Mouse (Mus musculus): Measurements from ENCODE around the gene Clrn2. TPM values are rescaled to one million over a fixed set of nuclear protein-coding genes. Genes with fewer than 3 reads are reported as not detected.
A peak's percentile ranks its signal among the peaks of the same experiment; 100 is the strongest.

The Clrn2 gene
- polyA plus RNA-seq, 1 experiment from 2014 or later = not detected

- ATAC-seq (replicated peaks; ENCODE audit: low FRiP score) (peak; percentile 97), DNase-seq (ENCODE audit: low spot score) (peak; percentile 99)
- H3K4me3 ChIP-seq (ENCODE audit: low read depth, low read length) = peak within 1 kb of the TSS; percentile 68
- peak within 1 kb of the TSS; percentile 75 for H3K4me2 ChIP-seq (ENCODE audit: low read depth, low read length, severe bottlenecking)
- 0 out of 2 replicates have a peak, but pooled peaks cover 4% of the 10 kb centered on the region for H3K4me1 ChIP-seq (replicated peaks; ENCODE audit: control insufficient read depth, insufficient read depth, low read length)
- no peaks in the 10 kb centered on the region for H3K36me3 ChIP-seq (ENCODE audit: control insufficient read depth, insufficient read depth, low read length)
- WGBS = under 1% methylated on average over 78 of the region's 78 CpGs
- H3K9me3 ChIP-seq (ENCODE audit: control insufficient read depth, low read length) = no peaks in the 10 kb centered on the region
- H3K27ac ChIP-seq (ENCODE audit: low read depth, low read length) = 0 out of 2 replicates have a peak within 1 kb of the TSS, but pooled peaks have one; percentile 31
- H3K9ac ChIP-seq (ENCODE audit: low read length) = peak within 1 kb of the TSS; percentile 78
- H3K27me3 ChIP-seq (ENCODE audit: control insufficient read depth, insufficient read depth, low read length) = no peaks in the 10 kb centered on the region
These were observed 39.9 kb downstream of the Clrn2 start, which contains the start of gene Lap3 for GRCm38 (mm10) chr5:45493191-45494092. Gene Lap3, plus strand, starts transcription at chr5:45493374.

GRCm38 (mm10) chr5:45494093-45494755 is 40.7 kb downstream of the Clrn2 start:
- peak; percentile 1; the same call in 1 of the 2 replicates for ATAC-seq (replicated peaks; ENCODE audit: low FRiP score)
- Histone ChIP-seq H3K9me3 (ENCODE audit: control insufficient read depth, low read length) (no peaks in the 10 kb centered on the region), H3K9ac (ENCODE audit: low read length) (peak overlapping the region; percentile 78), H3K27ac (ENCODE audit: low read depth, low read length) (no peak overlapping the region), H3K4me2 (ENCODE audit: low read depth, low read length, severe bottlenecking) (peak overlapping the region; percentile 75), H3K27me3 (ENCODE audit: control insufficient read depth, insufficient read depth, low read length) (no peaks in the 10 kb centered on the region), H3K4me1 (replicated peaks; ENCODE audit: control insufficient read depth, insufficient read depth, low read length) (0 out of 2 replicates have a peak, but pooled peaks cover 4% of the 10 kb centered on the region), H3K4me3 (ENCODE audit: low read depth, low read length) (peak overlapping the region; percentile 68), H3K36me3 (ENCODE audit: control insufficient read depth, insufficient read depth, low read length) (no peaks in the 10 kb centered on the region)
- WGBS = 69% methylated on average over 9 of the region's 9 CpGs
- DNase-seq (ENCODE audit: low spot score) = no peak

GRCm38 (mm10) chr5:45495429-45495975 is 42.0 kb downstream of the Clrn2 start:
- no peak for ATAC-seq (replicated peaks; ENCODE audit: low FRiP score)
- Histone ChIP-seq H3K36me3 (ENCODE audit: control insufficient read depth, insufficient read depth, low read length) (no peaks in the 10 kb centered on the region; the same call in 1 of the 2 replicates), H3K9me3 (ENCODE audit: control insufficient read depth, low read length) (no peaks in the 10 kb centered on the region), H3K4me1 (replicated peaks; ENCODE audit: control insufficient read depth, insufficient read depth, low read length) (0 out of 2 replicates have a peak, but pooled peaks cover 4% of the 10 kb centered on the region), H3K9ac (ENCODE audit: low read length) (no peak overlapping the region), H3K4me3 (ENCODE audit: low read depth, low read length) (no peak overlapping the region), H3K27ac (ENCODE audit: low read depth, low read length) (no peak overlapping the region), H3K27me3 (ENCODE audit: control insufficient read depth, insufficient read depth, low read length) (no peaks in the 10 kb centered on the region), H3K4me2 (ENCODE audit: low read depth, low read length, severe bottlenecking) (no peak overlapping the region)
- 94% methylated on average over 3 of the region's 3 CpGs for WGBS
- no peak for DNase-seq (ENCODE audit: low spot score)

GRCm38 (mm10) chr5:45496042-45496441 is 42.5 kb downstream of the Clrn2 start:
- DNase-seq (ENCODE audit: low spot score) = no peak
- no peaks in the 10 kb centered on the region for H3K27me3 ChIP-seq (ENCODE audit: control insufficient read depth, insufficient read depth, low read length)
- H3K36me3 ChIP-seq (ENCODE audit: control insufficient read depth, insufficient read depth, low read length) = no peaks in the 10 kb centered on the region; the same call in 1 of the 2 replicates
- H3K4me3 ChIP-seq (ENCODE audit: low read depth, low read length) = no peak overlapping the region
- no peaks in the 10 kb centered on the region for H3K9me3 ChIP-seq (ENCODE audit: control insufficient read depth, low read length)
- no peak overlapping the region for H3K9ac ChIP-seq (ENCODE audit: low read length)
- no peak overlapping the region for H3K4me2 ChIP-seq (ENCODE audit: low read depth, low read length, severe bottlenecking)
- ATAC-seq (replicated peaks; ENCODE audit: low FRiP score) = no peak
- no peak overlapping the region for H3K27ac ChIP-seq (ENCODE audit: low read depth, low read length)
- H3K4me1 ChIP-seq (replicated peaks; ENCODE audit: control insufficient read depth, insufficient read depth, low read length) = 0 out of 2 replicates have a peak, but pooled peaks cover 4% of the 10 kb centered on the region

- DNase-seq (ENCODE audit: low spot score) (no peak), ATAC-seq (replicated peaks; ENCODE audit: low FRiP score) (no peak)
- no peak overlapping the region for H3K4me3 ChIP-seq (ENCODE audit: low read depth, low read length)
- no peak overlapping the region for H3K4me2 ChIP-seq (ENCODE audit: low read depth, low read length, severe bottlenecking)
- no peaks in the 10 kb centered on the region for H3K27me3 ChIP-seq (ENCODE audit: control insufficient read depth, insufficient read depth, low read length)
- 0 out of 2 replicates have a peak, but pooled peaks cover 4% of the 10 kb centered on the region for H3K4me1 ChIP-seq (replicated peaks; ENCODE audit: control insufficient read depth, insufficient read depth, low read length)
- no peaks in the 10 kb centered on the region; the same call in 1 of the 2 replicates for H3K36me3 ChIP-seq (ENCODE audit: control insufficient read depth, insufficient read depth, low read length)
- H3K27ac ChIP-seq (ENCODE audit: low read depth, low read length) = no peak overlapping the region
- no peak overlapping the region for H3K9ac ChIP-seq (ENCODE audit: low read length)
- H3K9me3 ChIP-seq (ENCODE audit: control insufficient read depth, low read length) = no peaks in the 10 kb centered on the region
- 91% methylated on average over 4 of the region's 4 CpGs for WGBS
These were observed 42.9 kb downstream of the Clrn2 start for GRCm38 (mm10) chr5:45496479-45496878.

GRCm38 (mm10) chr5:45496930-45497550 is 43.5 kb downstream of the Clrn2 start:
- Histone ChIP-seq H3K4me1 (replicated peaks; ENCODE audit: control insufficient read depth, insufficient read depth, low read length) (0 out of 2 replicates have a peak, but pooled peaks cover 4% of the 10 kb centered on the region), H3K27me3 (ENCODE audit: control insufficient read depth, insufficient read depth, low read length) (no peaks in the 10 kb centered on the region), H3K27ac (ENCODE audit: low read depth, low read length) (no peak overlapping the region), H3K36me3 (ENCODE audit: control insufficient read depth, insufficient read depth, low read length) (no peaks in the 10 kb centered on the region; the same call in 1 of the 2 replicates), H3K4me3 (ENCODE audit: low read depth, low read length) (no peak overlapping the region), H3K9me3 (ENCODE audit: control insufficient read depth, low read length) (no peaks in the 10 kb centered on the region), H3K4me2 (ENCODE audit: low read depth, low read length, severe bottlenecking) (no peak overlapping the region), H3K9ac (ENCODE audit: low read length) (no peak overlapping the region)
- DNase-seq (ENCODE audit: low spot score) (no peak), ATAC-seq (replicated peaks; ENCODE audit: low FRiP score) (no peak)
- 91% methylated on average over 12 of the region's 12 CpGs for WGBS

- H3K4me1 ChIP-seq (replicated peaks; ENCODE audit: control insufficient read depth, insufficient read depth, low read length) = 0 out of 2 replicates have a peak, but pooled peaks cover 4% of the 10 kb centered on the region
- H3K9ac ChIP-seq (ENCODE audit: low read length) = no peak overlapping the region
- no peak overlapping the region for H3K4me3 ChIP-seq (ENCODE audit: low read depth, low read length)
- no peak overlapping the region for H3K4me2 ChIP-seq (ENCODE audit: low read depth, low read length, severe bottlenecking)
- no peaks in the 10 kb centered on the region for H3K9me3 ChIP-seq (ENCODE audit: control insufficient read depth, low read length)
- no peak for ATAC-seq (replicated peaks; ENCODE audit: low FRiP score)
- no peak overlapping the region for H3K27ac ChIP-seq (ENCODE audit: low read depth, low read length)
- no peak for DNase-seq (ENCODE audit: low spot score)
- WGBS = 93% methylated on average over 5 of the region's 5 CpGs
- H3K36me3 ChIP-seq (ENCODE audit: control insufficient read depth, insufficient read depth, low read length) = no peaks in the 10 kb centered on the region; the same call in 1 of the 2 replicates
- no peaks in the 10 kb centered on the region for H3K27me3 ChIP-seq (ENCODE audit: control insufficient read depth, insufficient read depth, low read length)
These were observed 44.0 kb downstream of the Clrn2 start for GRCm38 (mm10) chr5:45497564-45497963.

GRCm38 (mm10) chr5:45510071-45510470 is 56.5 kb downstream of the Clrn2 start:
- WGBS = 85% methylated on average over 7 of the region's 7 CpGs
- H3K27me3 ChIP-seq (ENCODE audit: control insufficient read depth, insufficient read depth, low read length) = no peaks in the 10 kb centered on the region
- no peaks in the 10 kb centered on the region for H3K4me1 ChIP-seq (replicated peaks; ENCODE audit: control insufficient read depth, insufficient read depth, low read length)
- DNase-seq (ENCODE audit: low spot score) (no peak), ATAC-seq (replicated peaks; ENCODE audit: low FRiP score) (no peak)
- H3K9ac ChIP-seq (ENCODE audit: low read length) = no peak overlapping the region
- no peaks in the 10 kb centered on the region for H3K9me3 ChIP-seq (ENCODE audit: control insufficient read depth, low read length)
- H3K36me3 ChIP-seq (ENCODE audit: control insufficient read depth, insufficient read depth, low read length) = no peaks in the 10 kb centered on the region; the same call in 1 of the 2 replicates
- no peak overlapping the region for H3K4me2 ChIP-seq (ENCODE audit: low read depth, low read length, severe bottlenecking)
- no peak overlapping the region for H3K4me3 ChIP-seq (ENCODE audit: low read depth, low read length)
- no peak overlapping the region for H3K27ac ChIP-seq (ENCODE audit: low read depth, low read length)

Measured in forebrain, embryonic 11.5 days (tissue).